Mouse (Mus musculus): ENCODE results near the gene Pde11a. TPM values are rescaled to one million over a fixed set of nuclear protein-coding genes. Genes with fewer than 3 reads are reported as not detected.

Gene Pde11a
- total RNA-seq, 2 experiments from 2014 or later: not detected

DNA sequence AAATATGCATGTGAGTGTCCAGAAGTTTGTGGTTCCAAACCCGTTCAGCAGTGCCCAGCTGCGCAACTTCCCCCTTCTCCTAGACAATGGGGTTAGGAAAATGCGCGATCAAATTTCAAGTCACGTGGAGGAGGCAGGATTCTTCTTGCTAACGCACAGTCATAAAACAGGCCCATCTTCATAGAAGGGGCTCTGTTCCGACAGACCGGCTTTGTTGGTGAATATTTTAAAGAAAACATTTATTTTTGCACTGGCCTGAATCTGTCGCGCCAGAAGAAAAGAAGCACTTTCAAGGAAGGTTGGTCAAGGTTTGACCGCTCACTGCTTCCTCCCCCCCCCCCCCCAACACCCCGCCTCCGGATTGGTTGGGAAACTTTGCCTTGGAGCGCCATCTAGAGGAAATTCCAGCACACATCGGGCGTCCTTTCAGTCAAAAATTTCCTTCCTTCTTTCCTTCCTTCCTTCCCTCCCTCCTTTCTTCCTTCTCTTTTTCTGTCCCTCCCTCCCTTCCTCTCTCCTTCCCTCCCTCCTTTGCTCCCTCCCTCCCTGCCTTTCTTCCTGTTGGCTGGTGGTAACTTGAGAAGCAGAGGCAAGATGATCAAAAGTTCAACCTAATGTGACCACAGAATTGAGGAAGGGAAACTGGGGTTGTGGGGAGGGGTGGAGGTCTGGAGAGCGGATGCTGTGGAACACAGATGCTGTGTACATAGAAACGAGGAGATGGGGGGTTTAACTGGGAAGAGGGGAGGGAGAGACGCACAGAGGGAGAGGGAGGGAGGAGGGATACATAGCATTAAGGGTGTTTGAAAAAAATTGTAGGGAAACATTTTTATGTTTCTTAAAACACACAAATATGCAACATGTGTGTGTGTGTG lies 267.9 kb downstream of the Pde11a start:
- ATAC-seq (replicated peaks; ENCODE audit: low FRiP score, low TSS enrichment, poor library complexity, severe bottlenecking): peak; percentile 69

DNA sequence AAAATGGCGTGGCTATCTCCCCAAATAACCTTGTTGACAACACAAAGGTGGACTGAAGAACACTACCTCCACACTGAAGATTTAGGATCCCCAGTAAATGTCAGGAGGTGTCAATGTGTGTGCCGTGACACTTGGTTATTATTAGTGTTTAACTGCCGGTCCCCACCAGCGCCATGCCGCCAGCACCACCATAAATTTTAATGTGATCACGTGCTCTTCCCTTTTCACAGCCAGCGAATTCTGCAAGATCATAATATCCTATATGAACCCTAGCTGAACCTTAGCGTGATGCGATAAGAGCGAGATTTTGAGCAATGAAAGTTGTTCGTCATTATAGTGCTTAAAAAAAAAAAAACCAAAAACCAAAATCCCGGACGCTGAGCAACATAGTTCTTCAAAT lies 269.3 kb downstream of the Pde11a start:
- ATAC-seq (replicated peaks; ENCODE audit: low FRiP score, low TSS enrichment, poor library complexity, severe bottlenecking): no peak

DNA sequence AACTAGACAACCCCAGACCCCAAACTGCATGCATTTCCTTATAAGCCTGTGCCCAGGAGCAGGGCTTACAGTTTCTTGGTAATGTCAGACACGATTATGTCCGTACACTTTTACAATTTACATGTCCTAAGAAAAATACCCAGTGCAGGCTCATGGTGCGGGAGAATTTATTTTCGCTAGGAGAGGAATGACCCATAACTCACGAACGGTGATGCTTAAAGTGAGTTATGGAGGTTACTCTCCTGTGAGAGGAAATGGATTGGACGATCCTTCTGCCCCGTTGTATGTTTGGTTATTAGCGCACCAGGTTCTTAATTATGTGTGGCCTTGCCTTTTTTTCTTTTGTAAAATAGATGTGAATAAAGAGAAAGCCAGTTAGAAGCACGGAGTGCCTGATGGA lies 270.4 kb downstream of the Pde11a start:
- ATAC-seq (replicated peaks; ENCODE audit: low FRiP score, low TSS enrichment, poor library complexity, severe bottlenecking): no peak

DNA sequence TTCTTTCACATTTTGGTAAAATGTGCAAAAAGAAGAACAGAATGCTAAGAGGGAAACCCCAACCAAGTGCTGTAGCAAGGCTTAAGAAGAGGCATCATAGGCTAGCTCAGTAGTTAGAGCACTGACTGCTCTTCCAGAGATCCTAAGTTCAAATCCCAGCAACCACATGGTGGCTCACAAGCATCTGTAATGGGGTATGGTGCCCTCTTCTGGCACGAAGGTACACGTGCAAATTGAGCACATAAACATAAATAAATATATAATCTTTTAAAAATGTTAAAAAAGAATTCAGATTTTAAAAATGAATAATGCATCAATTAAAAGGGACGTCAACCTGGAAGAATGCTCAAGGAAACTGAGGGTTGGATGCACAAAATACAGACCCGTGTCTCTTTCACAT lies 271.4 kb downstream of the Pde11a start:
- ATAC-seq (replicated peaks; ENCODE audit: low FRiP score, low TSS enrichment, poor library complexity, severe bottlenecking): no peak

DNA sequence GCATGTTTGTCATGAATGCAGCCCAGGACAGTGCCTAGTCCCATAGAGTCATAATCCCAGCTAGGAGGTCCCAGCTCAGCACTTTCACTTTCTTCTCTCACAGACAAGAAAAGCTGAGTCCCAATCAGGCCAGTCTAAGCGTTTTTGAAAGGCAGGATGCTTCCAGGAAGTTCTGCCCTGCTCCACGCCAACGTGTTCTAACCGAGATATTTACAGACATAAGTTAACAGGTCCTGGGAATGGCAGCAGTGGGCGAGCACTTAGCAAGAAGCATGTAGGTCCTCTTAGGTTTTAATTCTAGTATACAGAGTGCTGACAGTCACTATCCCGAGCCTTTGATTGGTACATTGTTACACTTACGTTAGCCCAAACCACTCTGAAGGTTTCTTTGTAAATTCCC lies 273.3 kb downstream of the Pde11a start:
- ATAC-seq (replicated peaks; ENCODE audit: low FRiP score, low TSS enrichment, poor library complexity, severe bottlenecking): no peak

DNA sequence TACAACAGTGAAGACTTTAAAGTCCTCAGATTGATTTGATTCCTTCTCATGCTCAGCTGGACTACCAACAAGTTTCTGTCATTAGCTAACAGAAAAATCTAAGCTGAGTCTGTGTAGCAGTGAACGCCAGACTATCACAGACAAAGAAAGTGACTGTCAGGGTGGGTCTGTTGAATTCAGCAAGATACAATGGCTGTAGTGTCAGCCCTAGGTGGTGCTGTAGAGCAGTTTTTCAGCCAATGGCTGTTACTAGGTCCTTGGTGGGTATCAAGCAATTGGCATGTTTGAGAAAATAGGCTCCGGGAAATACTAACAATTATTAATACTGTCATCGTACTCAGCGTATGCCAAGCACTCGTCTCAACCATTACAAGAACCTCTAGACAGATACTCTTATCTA lies 274.5 kb downstream of the Pde11a start:
- ATAC-seq (replicated peaks; ENCODE audit: low FRiP score, low TSS enrichment, poor library complexity, severe bottlenecking): peak; percentile 78

DNA sequence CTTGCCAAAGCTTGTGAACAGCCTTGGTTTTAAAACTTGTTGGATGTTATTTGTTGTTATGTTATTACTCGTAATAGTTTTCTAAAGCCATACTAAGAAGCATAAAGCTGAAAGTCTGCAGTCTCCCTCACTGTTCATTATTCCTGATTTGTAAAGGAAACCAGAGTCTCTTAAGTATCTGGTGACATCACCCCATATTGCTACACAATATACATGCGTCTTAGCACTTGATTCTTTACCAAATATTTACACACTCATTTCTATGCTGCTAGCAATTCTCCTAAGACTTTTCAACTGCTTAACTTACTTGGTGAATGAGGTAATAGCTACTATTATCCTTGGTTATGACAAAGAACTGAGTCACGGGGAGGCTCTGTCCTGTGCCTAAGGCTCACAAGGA lies 278.4 kb downstream of the Pde11a start:
- no peak for ATAC-seq (replicated peaks; ENCODE audit: low FRiP score, low TSS enrichment, poor library complexity, severe bottlenecking)

DNA sequence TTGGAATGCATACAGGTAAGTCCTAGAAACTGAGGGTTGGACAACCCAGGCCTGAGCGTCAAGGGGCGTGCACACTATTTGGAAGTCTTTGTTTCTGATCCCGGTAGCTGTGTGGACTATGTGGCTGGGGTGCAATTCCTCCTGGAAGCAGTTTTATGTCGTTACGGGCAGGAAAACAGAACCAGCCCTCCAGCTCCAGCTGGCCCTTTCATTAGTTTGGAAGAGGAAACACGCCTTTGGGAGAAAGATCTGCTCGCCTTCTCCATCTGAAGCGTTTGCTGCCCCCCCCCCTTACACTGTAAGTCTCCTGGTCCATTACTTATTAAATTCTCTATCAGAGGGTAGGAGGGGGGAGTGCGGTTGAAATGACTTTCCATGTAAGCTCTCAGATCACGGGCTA lies 279.0 kb downstream of the Pde11a start:
- no peak for ATAC-seq (replicated peaks; ENCODE audit: low FRiP score, low TSS enrichment, poor library complexity, severe bottlenecking)

DNA sequence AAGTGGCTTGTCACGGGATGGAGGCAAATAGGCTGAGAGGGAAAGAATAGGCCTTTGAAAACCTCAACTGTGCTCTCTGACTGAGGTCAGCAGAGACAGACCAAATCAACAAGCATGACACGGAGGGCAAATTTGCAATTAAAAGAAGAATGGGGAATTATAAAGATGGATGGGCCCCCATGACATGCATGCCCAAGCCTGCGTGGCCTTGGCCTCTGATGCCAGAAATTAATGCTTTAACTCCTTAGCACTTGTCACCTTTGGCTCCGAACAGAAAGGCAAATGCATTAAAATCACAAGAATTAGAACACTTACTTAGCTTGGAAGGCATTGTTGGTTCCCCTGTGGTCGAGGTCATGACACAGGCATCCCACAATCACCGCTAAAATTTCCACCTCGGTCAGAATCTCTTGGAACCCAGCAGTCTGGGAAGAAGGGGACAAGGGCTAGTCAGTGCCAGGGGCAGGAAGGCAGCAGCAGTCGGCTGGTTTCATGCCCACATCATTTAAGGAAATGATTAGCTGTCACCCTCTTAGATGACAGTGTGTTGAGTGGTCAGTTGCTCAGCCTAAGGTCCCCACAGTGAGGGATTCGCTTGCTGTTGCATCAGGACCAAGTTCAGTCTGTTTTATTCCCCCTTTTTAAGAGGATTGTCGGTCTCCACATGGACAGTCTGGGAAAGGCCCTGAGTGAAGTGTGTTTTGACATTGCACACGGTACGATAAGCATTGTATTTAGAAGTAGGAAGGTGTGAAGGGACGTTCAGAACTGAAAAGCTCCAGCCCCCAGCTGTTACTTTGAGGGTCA lies 279.7 kb downstream of the Pde11a start:
- ATAC-seq (replicated peaks; ENCODE audit: low FRiP score, low TSS enrichment, poor library complexity, severe bottlenecking): no peak

DNA sequence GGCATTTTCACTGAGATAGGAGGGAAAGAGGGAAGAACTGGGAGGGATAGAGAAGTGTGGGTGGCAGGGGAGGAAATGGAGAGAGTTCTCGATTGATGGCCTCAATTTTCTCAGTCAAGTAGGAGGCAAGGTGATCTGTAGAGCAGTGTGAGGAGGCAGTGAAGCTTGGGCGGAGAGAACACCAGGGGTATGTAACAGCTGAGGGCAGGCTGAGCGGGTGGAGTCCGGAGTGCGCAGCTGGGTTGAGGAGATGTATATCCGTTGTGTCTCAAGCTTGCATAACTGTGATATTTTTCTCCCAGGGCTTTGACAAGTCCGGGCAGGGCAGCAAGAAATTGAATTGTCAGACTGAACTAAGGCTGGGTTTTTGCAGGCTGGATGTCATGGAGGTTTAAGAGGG lies 281.0 kb downstream of the Pde11a start:
- ATAC-seq (replicated peaks; ENCODE audit: low FRiP score, low TSS enrichment, poor library complexity, severe bottlenecking): no peak

DNA sequence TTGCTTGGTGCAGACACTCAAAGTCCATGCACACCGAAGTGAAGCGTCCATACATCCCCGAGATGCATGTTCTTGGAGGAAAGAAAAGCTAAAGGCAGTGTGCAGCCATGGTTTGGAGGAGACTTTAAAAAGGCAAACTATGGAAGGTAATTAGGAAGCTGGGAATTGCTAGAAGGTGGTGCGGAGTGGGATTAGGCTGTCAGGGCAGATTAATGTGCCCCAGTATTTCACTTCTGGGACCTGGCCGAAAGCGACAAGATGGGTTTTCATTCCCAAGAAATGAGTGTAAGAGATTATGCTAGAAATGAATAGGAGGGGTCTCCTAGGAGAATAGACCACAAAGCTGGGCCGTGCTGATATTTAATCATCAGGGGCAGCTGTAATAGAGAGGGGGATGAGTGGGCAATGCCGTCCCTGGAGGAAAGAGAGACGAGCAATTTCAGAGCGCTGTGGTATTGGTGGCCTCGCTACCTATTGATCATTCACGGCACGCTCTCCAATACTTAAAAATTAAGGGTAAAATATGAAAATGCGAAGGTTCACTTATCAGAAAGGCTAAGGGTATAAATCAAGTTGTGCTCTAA lies 284.7 kb downstream of the Pde11a start:
- ATAC-seq (replicated peaks; ENCODE audit: low FRiP score, low TSS enrichment, poor library complexity, severe bottlenecking): no peak

DNA sequence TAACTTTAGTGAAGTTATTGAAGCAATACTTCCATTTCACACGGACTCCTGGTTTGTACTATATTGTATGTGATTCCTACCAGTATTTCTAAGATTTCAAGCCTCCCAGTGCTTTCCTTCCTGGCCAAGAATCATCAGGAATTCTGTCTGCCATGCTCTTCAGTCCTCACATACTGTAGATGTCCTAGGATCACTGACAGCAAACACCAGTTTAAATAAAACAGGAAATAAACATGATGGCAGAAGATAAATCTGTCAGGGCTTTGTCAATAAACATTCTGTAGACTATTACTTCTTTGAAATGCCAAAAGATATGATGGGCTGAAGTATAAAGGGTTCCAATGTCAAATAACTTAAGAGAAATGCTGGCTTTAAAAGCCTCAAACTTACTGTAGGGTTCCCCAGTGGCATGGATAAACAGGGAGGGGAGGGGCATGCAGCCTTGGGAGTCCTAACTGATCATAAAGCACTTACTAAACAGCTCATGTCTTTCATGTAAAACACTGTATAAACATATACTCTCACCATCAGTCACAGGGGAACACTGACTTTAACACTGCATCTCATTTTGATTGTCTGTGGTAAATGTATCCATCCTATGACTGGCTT lies 285.6 kb downstream of the Pde11a start:
- ATAC-seq (replicated peaks; ENCODE audit: low FRiP score, low TSS enrichment, poor library complexity, severe bottlenecking): no peak

DNA sequence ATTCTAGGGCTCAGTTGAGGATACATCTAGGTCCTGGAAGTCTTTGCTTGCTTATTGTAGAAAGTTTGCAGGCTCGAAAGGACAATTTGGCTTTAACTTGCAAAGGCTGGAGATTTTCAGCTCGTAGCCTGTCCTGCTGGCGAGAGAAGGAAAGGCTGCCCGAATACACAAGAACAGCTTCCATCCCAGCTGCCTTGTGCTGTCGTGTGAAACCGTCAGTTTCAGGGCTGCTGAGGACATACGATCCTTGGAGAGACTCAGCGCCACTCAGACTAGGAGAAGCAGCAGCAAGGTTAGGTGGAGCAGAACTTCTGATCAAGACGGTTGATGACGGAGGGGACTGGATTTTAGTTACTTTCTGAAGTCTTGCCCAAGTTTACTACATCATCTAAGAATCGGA lies 287.2 kb downstream of the Pde11a start:
- ATAC-seq (replicated peaks; ENCODE audit: low FRiP score, low TSS enrichment, poor library complexity, severe bottlenecking): no peak

DNA sequence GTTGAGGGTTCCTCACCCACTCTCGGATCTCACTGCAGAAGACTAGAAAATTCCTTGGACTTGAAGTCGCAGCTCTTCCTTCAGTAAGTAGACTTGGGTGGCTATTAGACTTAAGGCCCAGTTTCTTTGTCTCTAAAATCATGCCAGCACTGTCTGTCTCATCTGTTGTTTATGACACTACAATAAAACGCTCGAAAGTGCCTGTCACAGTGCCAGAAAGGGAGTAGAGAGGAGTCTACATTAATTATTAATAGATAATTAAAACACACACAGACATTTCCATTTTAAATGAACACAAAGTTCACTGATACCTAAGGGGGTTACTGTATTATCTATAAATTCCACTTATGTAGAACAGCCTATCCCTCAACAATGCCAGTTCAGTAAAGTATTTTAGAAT lies 287.7 kb downstream of the Pde11a start:
- no peak for ATAC-seq (replicated peaks; ENCODE audit: low FRiP score, low TSS enrichment, poor library complexity, severe bottlenecking)

DNA sequence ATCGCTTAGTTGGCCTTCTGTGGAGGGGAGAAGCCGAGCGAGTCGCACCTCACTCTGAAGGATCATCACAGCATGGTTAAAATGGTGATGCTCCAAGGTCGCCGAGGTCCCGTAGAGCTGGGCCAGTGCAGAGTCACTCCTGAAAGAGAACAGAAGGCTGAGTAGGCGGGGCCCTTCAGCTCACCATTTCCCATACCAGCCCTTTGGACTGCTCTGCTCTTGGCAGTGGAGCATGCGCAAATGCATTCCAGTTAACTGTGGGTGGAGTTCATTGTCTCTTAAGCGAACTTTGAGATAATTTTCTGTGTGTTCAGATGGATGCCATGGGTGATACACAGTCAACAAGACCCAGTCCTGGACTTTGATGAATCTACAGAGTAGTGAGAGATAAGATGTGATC lies 288.5 kb downstream of the Pde11a start:
- ATAC-seq (replicated peaks; ENCODE audit: low FRiP score, low TSS enrichment, poor library complexity, severe bottlenecking): no peak

DNA sequence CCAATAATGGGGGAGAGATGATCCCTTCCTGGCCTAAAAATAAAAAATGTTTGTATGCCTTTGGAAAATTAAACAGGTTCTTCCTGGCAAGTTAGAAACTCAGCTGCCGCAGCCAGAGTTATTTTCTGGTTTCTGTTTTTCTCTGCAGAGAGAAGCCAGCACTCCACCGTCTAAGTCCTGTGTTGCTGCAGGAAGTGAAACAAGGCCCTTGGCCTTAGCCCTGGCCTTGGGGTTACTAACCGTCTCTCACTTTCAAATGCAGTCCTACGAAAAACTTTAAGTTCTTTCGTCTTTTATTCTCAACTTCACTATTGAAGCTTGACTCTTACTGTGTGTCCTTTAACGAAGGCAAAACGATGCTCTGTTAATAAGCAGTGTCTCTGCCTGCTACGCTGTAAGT lies 289.0 kb downstream of the Pde11a start:
- ATAC-seq (replicated peaks; ENCODE audit: low FRiP score, low TSS enrichment, poor library complexity, severe bottlenecking): no peak

DNA sequence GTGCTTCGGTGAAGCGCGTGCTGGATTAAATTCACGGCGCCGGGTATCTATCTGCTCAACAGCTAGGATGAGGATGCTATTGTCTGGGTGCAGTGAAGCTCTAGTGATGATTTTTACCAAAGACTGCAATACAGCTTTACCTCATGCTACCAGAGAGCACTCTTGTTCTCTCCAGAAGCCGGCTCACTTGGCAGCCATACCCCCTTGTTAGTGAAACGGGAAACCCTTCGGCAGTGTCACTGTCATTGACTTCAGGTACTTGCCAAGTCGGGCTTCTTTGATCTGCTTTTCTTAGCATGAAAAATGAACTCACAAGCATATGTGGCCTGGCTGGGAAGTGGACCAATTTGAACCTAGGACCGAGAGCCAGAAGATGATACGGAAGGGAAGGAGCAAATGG lies 290.8 kb downstream of the Pde11a start:
- ATAC-seq (replicated peaks; ENCODE audit: low FRiP score, low TSS enrichment, poor library complexity, severe bottlenecking): no peak

DNA sequence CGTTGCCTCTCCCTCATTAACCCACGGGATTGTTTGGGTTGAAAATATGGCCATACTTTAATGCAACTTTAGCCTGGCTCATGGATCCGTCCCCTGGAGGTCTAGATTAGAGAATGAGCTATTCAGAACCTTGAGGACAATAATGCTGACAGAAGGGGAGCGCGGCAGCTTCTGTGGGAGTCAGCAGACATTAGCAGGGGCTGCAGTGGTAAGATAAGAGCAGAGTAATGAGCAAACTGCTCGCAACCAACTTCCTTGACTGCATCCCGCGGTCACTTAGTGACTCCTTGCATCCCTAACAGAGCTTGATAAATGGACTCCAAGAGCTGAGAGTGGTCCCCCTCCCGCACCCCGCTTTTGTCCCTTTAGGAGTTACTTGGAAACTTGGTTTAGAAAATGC lies 296.4 kb downstream of the Pde11a start:
- peak; percentile 70 for ATAC-seq (replicated peaks; ENCODE audit: low FRiP score, low TSS enrichment, poor library complexity, severe bottlenecking)

DNA sequence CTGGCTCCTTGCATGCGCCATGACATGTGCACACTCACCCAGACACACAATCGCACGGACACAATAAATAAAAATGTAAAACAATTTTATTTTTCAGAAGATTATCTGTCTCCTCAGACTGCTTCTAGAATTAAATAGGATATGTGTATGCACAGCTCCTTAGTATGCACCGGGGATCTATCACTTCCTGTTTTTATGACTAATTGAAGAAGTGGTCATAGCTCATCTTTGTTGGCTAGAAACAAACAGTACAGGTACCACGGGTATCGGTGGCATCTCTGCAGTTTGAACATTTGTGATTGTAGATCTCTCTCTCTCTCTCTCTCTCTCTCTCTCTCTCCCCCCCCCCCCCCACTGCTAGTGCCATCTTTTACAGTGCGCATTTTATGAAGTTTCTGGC lies 298.5 kb downstream of the Pde11a start:
- no peak for ATAC-seq (replicated peaks; ENCODE audit: low FRiP score, low TSS enrichment, poor library complexity, severe bottlenecking)

DNA sequence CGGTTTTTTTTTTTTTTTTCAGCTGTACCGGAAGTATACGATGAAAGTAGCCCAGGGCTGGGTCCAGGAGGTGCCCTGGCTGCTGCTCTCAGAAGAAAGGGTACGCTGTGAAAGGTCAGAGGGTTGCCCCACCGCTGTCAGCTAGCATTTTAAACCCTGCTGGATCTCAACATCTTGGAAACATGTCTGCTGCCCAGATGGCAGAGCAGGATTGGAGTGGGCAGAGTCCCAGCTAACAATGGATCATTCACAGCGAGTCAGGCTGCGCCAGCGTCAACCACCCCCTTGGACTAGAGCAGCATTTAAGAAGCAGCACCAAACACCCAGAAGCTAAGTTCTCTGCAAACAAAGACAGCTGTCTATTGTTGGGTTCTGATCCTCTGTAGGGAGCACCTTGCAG lies 308.5 kb downstream of the Pde11a start:
- ATAC-seq (replicated peaks; ENCODE audit: low FRiP score, low TSS enrichment, poor library complexity, severe bottlenecking): no peak

Measured in megakaryocyte-erythroid progenitor cell, adult 5-6 weeks (primary cell).